Mouse (Mus musculus): Measurements from ENCODE around the gene Piezo1.

Gene Piezo1

DNA sequence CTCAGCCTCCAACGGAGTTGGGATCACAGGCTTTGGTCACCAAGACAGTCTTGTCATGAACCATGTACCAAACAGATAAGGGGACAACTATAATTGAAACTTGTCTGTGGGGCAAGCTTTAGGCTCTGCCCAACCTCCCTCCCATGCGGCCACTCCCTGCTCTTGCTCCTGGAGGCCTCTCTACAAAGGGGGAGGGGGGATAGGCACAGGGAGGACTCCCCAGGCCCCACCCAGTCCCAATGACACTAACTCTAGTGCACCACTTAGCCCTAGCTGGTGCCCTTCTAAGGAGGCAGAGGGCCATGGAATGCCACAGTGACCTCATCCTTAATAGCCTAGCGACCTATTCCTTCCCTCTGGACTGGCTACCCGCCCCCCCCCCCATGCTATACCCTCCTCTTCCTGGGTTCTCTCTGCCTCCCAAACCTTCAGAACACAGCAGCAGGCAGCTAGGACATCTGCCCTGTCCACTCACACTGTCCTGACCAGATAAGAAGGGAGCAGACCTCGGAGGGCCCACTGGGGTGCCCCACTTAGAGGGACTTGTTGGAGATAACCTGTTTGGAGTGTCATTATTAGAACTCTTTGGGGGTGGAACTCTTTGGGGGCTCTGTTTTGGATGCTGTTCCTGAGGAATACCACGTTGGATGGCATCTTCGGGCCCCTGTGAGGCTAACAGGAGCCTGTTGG is 4.9 kb downstream of the Piezo1 start:
- DNase-seq (ENCODE audit: low spot score) = no peak

- DNase-seq (ENCODE audit: low spot score) = no peak
These were observed 7.0 kb downstream of the Piezo1 start for GRCm38 (mm10) chr8:122544138-122544537.

GRCm38 (mm10) chr8:122538310-122539076 is 12.6 kb downstream of the Piezo1 start:
- no peak for DNase-seq (ENCODE audit: low spot score)

DNA sequence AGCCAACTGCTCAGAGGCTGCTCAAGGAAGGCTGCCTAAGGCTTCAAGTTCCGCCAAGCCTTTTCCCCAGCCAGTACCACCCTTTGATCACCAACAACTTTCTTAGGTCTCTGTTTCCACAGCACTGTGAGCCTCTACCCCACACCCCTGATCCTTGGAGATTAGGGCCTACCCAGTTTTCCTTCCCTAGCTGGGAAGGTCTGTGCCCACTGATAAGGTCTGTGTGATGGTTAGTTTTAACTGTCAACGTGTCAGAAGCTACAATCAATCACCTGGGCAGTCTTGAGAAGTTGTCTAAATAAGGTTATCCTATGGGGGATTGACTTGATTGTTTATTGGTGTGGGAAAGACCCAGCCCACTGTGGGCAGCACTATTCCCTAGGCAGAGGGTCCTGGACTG is 13.3 kb downstream of the Piezo1 start:
- DNase-seq (ENCODE audit: low spot score) = no peak

DNA sequence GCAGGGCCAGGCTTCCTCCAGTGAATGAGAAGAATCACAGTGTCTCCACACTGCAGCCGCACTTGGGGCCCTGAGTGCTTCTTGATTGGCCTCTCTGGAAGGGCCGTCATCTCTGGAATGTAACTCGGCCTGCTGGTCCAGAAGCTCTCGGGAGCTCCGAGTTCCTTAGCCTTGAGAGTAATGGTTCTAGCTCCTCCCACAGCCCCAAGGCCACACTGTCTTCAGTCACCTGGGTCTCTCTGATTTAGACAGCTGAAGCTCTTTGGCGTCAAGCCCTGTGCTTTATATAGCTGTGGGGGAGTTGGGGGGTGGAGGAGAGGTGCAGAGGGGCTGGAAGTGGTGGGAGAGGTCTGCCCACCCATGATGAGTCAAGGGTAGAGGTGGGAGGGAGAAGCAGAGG is 14.1 kb downstream of the Piezo1 start:
- peak; percentile 65 for DNase-seq (ENCODE audit: low spot score)

GRCm38 (mm10) chr8:122531312-122531711 is 19.8 kb downstream of the Piezo1 start:
- no peak for DNase-seq (ENCODE audit: low spot score)

- DNase-seq (ENCODE audit: low spot score) = no peak
These were observed 22.0 kb downstream of the Piezo1 start for GRCm38 (mm10) chr8:122529159-122529558.

GRCm38 (mm10) chr8:122527937-122528336 is 23.2 kb downstream of the Piezo1 start:
- DNase-seq (ENCODE audit: low spot score) = no peak

- peak; percentile 47 for DNase-seq (ENCODE audit: low spot score)
These were observed 24.5 kb downstream of the Piezo1 start for GRCm38 (mm10) chr8:122526526-122527170.

- DNase-seq (ENCODE audit: low spot score) = no peak
These were observed 25.0 kb downstream of the Piezo1 start for GRCm38 (mm10) chr8:122526084-122526483.

GRCm38 (mm10) chr8:122525004-122525403 is 26.1 kb downstream of the Piezo1 start:
- no peak for DNase-seq (ENCODE audit: low spot score)

DNA sequence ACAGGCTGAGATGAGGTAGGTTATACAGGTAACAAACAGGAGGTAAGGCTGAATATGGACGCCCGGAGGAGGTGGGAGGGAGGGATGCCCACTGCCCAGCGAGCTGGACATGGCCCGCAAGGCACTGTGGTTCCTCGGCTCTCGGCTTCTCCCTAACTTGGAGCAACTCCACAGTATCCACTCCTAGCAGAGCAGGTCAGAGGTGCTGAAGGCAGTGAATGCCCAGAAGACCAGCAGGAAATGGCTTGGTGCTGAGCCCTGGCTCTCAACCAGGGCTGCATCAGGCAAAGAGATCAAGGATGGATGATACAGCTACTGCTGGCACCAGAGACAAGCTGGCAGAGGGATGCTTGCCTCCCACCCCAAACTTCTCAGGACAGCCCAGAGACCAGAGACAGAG is 26.6 kb downstream of the Piezo1 start:
- no peak for DNase-seq (ENCODE audit: low spot score)

DNA sequence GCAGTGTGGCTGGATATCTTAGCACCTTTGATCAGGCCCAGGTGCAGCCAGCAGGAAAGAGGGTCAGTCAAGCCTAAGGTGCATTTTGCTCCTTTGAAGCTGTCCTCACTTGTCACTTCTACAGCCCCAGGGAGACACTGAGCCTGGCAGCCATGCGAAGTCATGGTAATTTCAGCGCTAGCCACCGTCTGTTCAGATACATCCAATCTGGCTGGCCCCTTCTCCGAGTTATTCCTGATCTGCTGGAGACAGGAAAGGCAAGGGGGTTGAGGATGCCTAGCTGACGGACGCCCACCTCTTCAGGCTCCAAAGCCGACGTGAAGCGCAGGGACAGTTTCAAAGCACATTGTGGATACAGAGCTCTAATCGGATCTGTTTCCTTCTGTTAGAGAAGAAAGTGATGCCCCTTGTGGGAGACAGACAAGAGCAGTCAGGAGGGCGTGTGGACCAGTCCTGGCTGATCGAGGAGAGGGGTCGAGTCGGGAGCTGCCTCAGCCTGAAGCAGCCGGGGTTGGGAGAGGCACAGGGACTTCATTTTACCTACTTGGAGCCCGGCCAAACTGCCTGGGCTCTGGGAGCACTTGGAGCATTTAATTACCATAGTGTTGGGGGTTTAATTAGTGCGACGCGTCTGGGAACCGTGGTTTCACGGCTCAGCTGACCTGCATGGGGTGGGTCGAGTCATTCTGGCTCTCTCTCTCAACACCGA is 27.3 kb downstream of the Piezo1 start:
- peak; percentile 32 for DNase-seq (ENCODE audit: low spot score)

GRCm38 (mm10) chr8:122522796-122523651 is 28.1 kb downstream of the Piezo1 start:
- peak; percentile 37 for DNase-seq (ENCODE audit: low spot score)

DNA sequence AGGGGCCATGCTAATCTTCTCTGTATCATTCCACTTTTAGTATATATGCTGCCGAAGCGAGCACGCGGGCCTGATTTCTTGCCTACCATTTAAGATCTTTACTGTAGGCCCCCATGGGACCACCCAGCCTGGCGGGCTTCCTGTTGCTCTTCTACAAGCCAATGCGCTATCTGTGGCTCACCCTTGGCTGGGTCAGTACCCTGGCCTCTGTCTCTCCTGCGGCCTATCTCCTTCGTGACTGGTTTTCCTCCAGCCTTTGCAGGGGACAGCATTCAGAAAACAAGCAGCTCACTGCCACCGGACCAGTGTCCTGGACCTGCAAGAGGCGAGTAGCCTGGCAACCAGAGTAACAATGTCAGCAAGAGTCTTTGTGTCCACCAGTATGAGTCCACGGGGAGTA is 30.5 kb downstream of the Piezo1 start:
- no peak for DNase-seq (ENCODE audit: low spot score)

DNA sequence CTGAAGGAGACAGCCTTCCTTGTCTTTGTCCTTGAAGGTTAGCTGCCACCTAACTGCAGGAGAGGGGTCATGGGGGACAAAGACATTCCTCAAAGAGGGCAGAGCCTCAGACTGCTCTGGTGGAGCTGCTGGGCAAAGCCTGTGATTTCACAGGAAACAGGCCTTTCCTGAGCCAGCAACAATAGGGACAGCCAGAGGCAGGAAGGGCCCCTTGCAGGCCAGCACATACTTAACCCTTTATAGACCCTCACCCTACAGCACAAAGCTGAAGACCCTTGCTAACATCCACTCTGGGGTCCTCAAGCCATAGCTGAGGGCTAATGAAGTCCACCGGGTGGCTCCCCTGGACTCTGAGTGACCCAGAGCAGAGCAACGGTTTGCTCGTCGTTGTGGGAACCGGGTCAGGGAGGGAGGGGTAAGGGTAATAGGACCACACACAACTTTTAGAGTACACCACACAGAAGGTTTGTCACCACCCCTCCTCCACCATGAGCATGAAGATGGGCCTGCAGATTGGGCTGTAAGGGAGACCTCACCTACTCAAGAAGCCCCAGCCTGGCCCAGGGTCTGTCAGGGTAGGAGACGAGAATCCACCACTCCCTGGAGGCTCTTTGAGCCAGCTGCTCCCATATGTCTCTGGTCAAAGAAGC is 33.5 kb downstream of the Piezo1 start:
- DNase-seq (ENCODE audit: low spot score) = peak; percentile 74

DNA sequence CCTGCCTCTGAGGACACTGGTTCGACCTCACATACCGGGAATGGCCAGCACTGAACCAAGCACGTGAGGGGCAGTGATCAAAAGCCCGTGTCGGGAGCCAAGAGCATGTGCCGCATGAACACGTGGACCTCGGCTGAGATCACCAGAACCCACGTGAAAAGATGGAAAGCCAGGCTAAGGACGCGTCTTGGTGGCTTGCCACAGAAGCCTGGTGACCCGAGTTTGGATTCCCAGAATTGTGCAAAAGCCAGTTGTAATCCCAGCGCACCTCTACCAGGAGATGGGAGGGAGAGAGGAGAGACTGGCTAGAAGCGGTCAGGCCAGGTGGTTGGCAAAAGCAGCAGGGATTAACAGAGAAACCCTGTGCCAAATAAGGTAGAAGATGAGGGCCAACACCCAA is 35.4 kb downstream of the Piezo1 start:
- no peak for DNase-seq (ENCODE audit: low spot score)

DNA sequence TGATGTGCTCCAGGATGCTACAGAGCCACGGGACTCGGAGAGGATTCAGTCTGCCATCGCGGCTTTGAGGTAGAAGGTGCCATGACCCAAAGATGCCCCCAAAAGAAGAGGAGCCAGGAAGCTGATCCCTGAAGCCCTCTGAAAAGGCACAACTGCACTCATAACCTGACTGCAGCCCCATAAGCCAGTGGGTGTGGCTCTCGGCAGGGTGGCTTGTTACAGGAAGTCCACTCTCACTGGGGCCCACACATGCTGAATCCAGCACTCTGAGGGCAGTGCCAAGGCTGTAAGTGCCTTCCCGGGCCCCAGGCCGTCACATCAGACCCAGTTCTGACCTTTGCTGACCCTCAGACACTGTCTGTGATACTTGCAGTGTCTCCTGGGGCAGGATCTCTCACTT is 38.7 kb downstream of the Piezo1 start:
- no peak for DNase-seq (ENCODE audit: low spot score)

GRCm38 (mm10) chr8:122511552-122511951 is 39.6 kb downstream of the Piezo1 start:
- no peak for DNase-seq (ENCODE audit: low spot score)

GRCm38 (mm10) chr8:122500856-122501255 is 50.3 kb downstream of the Piezo1 start:
- peak; percentile 94 for DNase-seq (ENCODE audit: low spot score)

- DNase-seq (ENCODE audit: low spot score) = no peak
These were observed 53.2 kb downstream of the Piezo1 start for GRCm38 (mm10) chr8:122497912-122498311.
